Mouse (Mus musculus): ENCODE data around the gene Sardh. TPM values are rescaled to one million over a fixed set of nuclear protein-coding genes. Genes with fewer than 3 reads are reported as not detected.

The Sardh gene
- polyA plus RNA-seq, 1 experiment from 2014 or later: 25.6 TPM

Other genes with a start within 250 kb of the Sardh start
- gene Cacfd1, start 238.4 kb downstream of the Sardh start, polyA plus RNA-seq (2015; fragmentation: Nextera tagmentation; extraction: Ambion mirVana): 59.0 and 60.9 TPM in 2 replicates
- 0.48 and 0.77 TPM in 2 replicates for gene Slc2a6, start 220.3 kb downstream of the Sardh start, polyA plus RNA-seq (2015; fragmentation: Nextera tagmentation; extraction: Ambion mirVana)
- 0.49 and 0.76 TPM in 2 replicates for gene Mymk, start 176.2 kb downstream of the Sardh start, polyA plus RNA-seq (2015; fragmentation: Nextera tagmentation; extraction: Ambion mirVana)
- 20.5 and 27.4 TPM in 2 replicates for gene Adamtsl2, start 169.0 kb downstream of the Sardh start, polyA plus RNA-seq (2015; fragmentation: Nextera tagmentation; extraction: Ambion mirVana)
- gene Fam163b, start 105.8 kb downstream of the Sardh start, polyA plus RNA-seq (2015; fragmentation: Nextera tagmentation; extraction: Ambion mirVana): 0.69 and 0.70 TPM in 2 replicates
- 0.34 and 2.4 TPM in 2 replicates for gene Dbh, start 83.1 kb downstream of the Sardh start, polyA plus RNA-seq (2015; fragmentation: Nextera tagmentation; extraction: Ambion mirVana)
- 9.0 and 9.7 TPM in 2 replicates for gene Vav2, start 178.7 kb upstream of the Sardh start, polyA plus RNA-seq (2015; fragmentation: Nextera tagmentation; extraction: Ambion mirVana)
- 6.2 and 7.1 TPM in 2 replicates for gene Brd3os, start 194.0 kb upstream of the Sardh start, polyA plus RNA-seq (2015; fragmentation: Nextera tagmentation; extraction: Ambion mirVana)